Mouse (Mus musculus) spleen, adult 12 weeks (tissue): ENCODE measurements around the gene Ptpn6.

Experiments
- DNase-seq: peaks from one replicate; pipeline ENCODE4 v3.0.0; 2022; ENCODE audit warnings: low spot score

Ptpn6 gene

GRCm38 (mm10) chr6:124738511-124739023, at the start of gene Ptpn6:
Gene Ptpn6 (minus strand): TSS chr6:124738714.
- DNase-seq, result no peak

- DNase-seq, result no peak
Measured at GRCm38 (mm10) chr6:124787722-124788121, 49.2 kb upstream of the Ptpn6 start.

- DNase-seq, result no peak
Measured at GRCm38 (mm10) chr6:124786756-124787420, 48.4 kb upstream of the Ptpn6 start.

- no peak for DNase-seq
Measured at GRCm38 (mm10) chr6:124782436-124782835, 43.9 kb upstream of the Ptpn6 start.

- DNase-seq, result no peak
Measured at GRCm38 (mm10) chr6:124780917-124781316, 42.4 kb upstream of the Ptpn6 start.

GRCm38 (mm10) chr6:124779984-124780416, 41.5 kb upstream of the Ptpn6 start:
- no peak for DNase-seq

GRCm38 (mm10) chr6:124779222-124779983, 40.9 kb upstream of the Ptpn6 start, which contains the start of gene Lrrc23:
Gene Lrrc23 (minus strand): TSS chr6:124779727.
- no peak for DNase-seq

- no peak for DNase-seq
Measured at GRCm38 (mm10) chr6:124770511-124770910, 32.0 kb upstream of the Ptpn6 start.

- DNase-seq, result no peak
Measured at GRCm38 (mm10) chr6:124770013-124770412, 31.5 kb upstream of the Ptpn6 start.

- no peak for DNase-seq
Measured at GRCm38 (mm10) chr6:124769101-124769765, 30.7 kb upstream of the Ptpn6 start, which contains the start of gene Eno2. Gene Eno2 (minus strand): TSS chr6:124769673.

GRCm38 (mm10) chr6:124768704-124769044, 30.2 kb upstream of the Ptpn6 start:
- no peak for DNase-seq

GRCm38 (mm10) chr6:124767920-124768703, 29.6 kb upstream of the Ptpn6 start:
- no peak for DNase-seq

GRCm38 (mm10) chr6:124767536-124767919, 29.0 kb upstream of the Ptpn6 start:
- no peak for DNase-seq

GRCm38 (mm10) chr6:124765951-124766350, 27.4 kb upstream of the Ptpn6 start:
- no peak for DNase-seq

GRCm38 (mm10) chr6:124759259-124759658, 20.7 kb upstream of the Ptpn6 start:
- peak; percentile 68 for DNase-seq

- no peak for DNase-seq
Measured at GRCm38 (mm10) chr6:124758849-124759232, 20.3 kb upstream of the Ptpn6 start.

- DNase-seq, result no peak
Measured at GRCm38 (mm10) chr6:124757909-124758848, 19.7 kb upstream of the Ptpn6 start.

- no peak for DNase-seq
Measured at GRCm38 (mm10) chr6:124757351-124757880, 18.9 kb upstream of the Ptpn6 start.

GRCm38 (mm10) chr6:124756652-124757350, 18.3 kb upstream of the Ptpn6 start:
- DNase-seq, result no peak
